Mouse (Mus musculus) lung, embryonic 16.5 days (tissue): ENCODE results near the gene Fam98c. TPM values are rescaled to one million over a fixed set of nuclear protein-coding genes. Genes with fewer than 3 reads are reported as not detected.
A peak's percentile ranks its signal among the peaks of the same experiment; 100 is the strongest.

Experiments
- ATAC-seq: fragments of 200-750 bp; cut with Nextera tagmentation; 2 replicates; pipeline ENCODE4 v1.8.0; 2017; ENCODE audit warnings: low read depth, mild to moderate bottlenecking, moderate library complexity
- H3K27ac ChIP-seq: fragments of 300-500 bp; sonication (generic); 2 replicates; pipeline ENCODE4 v1.5.1; 2014; ENCODE audit warnings: mild to moderate bottlenecking, control low read depth, low read length
- H3K27me3 ChIP-seq: fragments of 300-500 bp; sonication (generic); 2 replicates; pipeline ENCODE4 v1.6.1; 2014; ENCODE audit warnings: low read depth, low read length, mixed read lengths; ENCODE audit not compliant: control insufficient read depth, insufficient read depth
- H3K36me3 ChIP-seq: fragments of 300-500 bp; sonication (generic); 2 replicates; pipeline ENCODE4 v1.6.1; 2014; ENCODE audit warnings: low read length; ENCODE audit not compliant: control insufficient read depth, insufficient read depth
- H3K4me1 ChIP-seq: fragments of 300-500 bp; sonication (generic); replicated peaks from 2 replicates; pipeline ENCODE4 v1.6.1; 2014; ENCODE audit warnings: low read length, mixed read lengths; ENCODE audit not compliant: control insufficient read depth, insufficient read depth
- H3K4me2 ChIP-seq: fragments of 300-500 bp; sonication (generic); 2 replicates; pipeline ENCODE4 v1.6.1; 2014; ENCODE audit warnings: low read depth, low read length, control low read depth
- H3K4me3 ChIP-seq: fragments of 300-500 bp; sonication (generic); 2 replicates; pipeline ENCODE4 v1.5.1; 2014; ENCODE audit warnings: mild to moderate bottlenecking, low read length, control low read depth
- H3K9ac ChIP-seq: fragments of 300-500 bp; sonication (generic); 2 replicates; pipeline ENCODE4 v1.6.1; 2014; ENCODE audit warnings: low read length, control low read depth
- H3K9me3 ChIP-seq: fragments of 300-500 bp; sonication (generic); 2 replicates; pipeline ENCODE4 v1.6.1; 2016; ENCODE audit warnings: low read length; ENCODE audit not compliant: control insufficient read depth
- WGBS: fragments of 180-500 bp; shearing (Covaris S2); extraction: QIAGEN DNeasy Blood & Tissue Kit; methylation state at CpG from one replicate; pipeline ENCODE4 v1.1.7; 2014; 5-methylcytosine and 5-hydroxymethylcytosine counted together
- polyA plus RNA-seq: library from polyadenylated mRNA; unstranded; fragments of >200 nt; fragmentation: Nextera tagmentation; extraction: Ambion mirVana; gene quantifications from 2 replicates; pipeline ENCODE4 v1.2.1, GENCODE M21; 2015

Gene Fam98c
- polyA plus RNA-seq, 1 experiment from 2014 or later: 17.6 TPM

- Histone ChIP-seq H3K4me3 (no peak overlapping the region), H3K9me3 (no peaks in the 10 kb centered on the region), H3K4me2 (no peak overlapping the region), H3K36me3 (no peaks in the 10 kb centered on the region), H3K4me1 (peaks cover under 1% of the 10 kb centered on the region; the same call in 1 of the 2 replicates), H3K27ac (no peak overlapping the region), H3K9ac (no peak overlapping the region), H3K27me3 (no peaks in the 10 kb centered on the region)
- 72% methylated on average over 1 of the region's 1 CpGs for WGBS
- ATAC-seq: no peak
These were observed 36.5 kb downstream of the Fam98c start for GRCm38 (mm10) chr7:29119526-29119925.

- H3K27ac ChIP-seq: no peak overlapping the region
- no peak overlapping the region for H3K4me3 ChIP-seq
- no peaks in the 10 kb centered on the region for H3K9me3 ChIP-seq
- ATAC-seq: no peak
- 18% methylated on average over 18 of the region's 18 CpGs for WGBS
- no peaks in the 10 kb centered on the region for H3K36me3 ChIP-seq
- no peaks in the 10 kb centered on the region for H3K27me3 ChIP-seq
- H3K4me1 ChIP-seq: no peaks in the 10 kb centered on the region
- no peak overlapping the region for H3K4me2 ChIP-seq
- no peak overlapping the region for H3K9ac ChIP-seq
These were observed 37.7 kb downstream of the Fam98c start for GRCm38 (mm10) chr7:29118142-29118851.

- ATAC-seq: peak; percentile 71
- Histone ChIP-seq H3K27me3 (no peaks in the 10 kb centered on the region), H3K27ac (no peak overlapping the region), H3K36me3 (no peaks in the 10 kb centered on the region), H3K9ac (peak overlapping the region; percentile 39; the same call in 1 of the 2 replicates), H3K4me2 (peak overlapping the region; percentile 56), H3K9me3 (no peaks in the 10 kb centered on the region), H3K4me3 (peak overlapping the region; percentile 22), H3K4me1 (peaks cover 7% of the 10 kb centered on the region; the same call in 1 of the 2 replicates)
- WGBS: 27% methylated on average over 38 of the region's 38 CpGs
These were observed 46.8 kb downstream of the Fam98c start for GRCm38 (mm10) chr7:29108992-29109955.

Other genes with a start within 250 kb of the Fam98c start
- 313 and 319 TPM in 2 replicates for gene Actn4, start 193.9 kb downstream of the Fam98c start, polyA plus RNA-seq
- gene Eif3k, start 174.4 kb downstream of the Fam98c start, polyA plus RNA-seq: 366 and 367 TPM in 2 replicates
- 8.9 and 10.7 TPM in 2 replicates for gene Map4k1, start 174.2 kb downstream of the Fam98c start, polyA plus RNA-seq
- gene Ryr1, start 31.1 kb downstream of the Fam98c start, polyA plus RNA-seq: 0.44 and 0.58 TPM in 2 replicates
- 1.4 and 2.3 TPM in 2 replicates for gene Rasgrp4, start 21.4 kb downstream of the Fam98c start, polyA plus RNA-seq
- gene Ggn, start 14.0 kb upstream of the Fam98c start, polyA plus RNA-seq: 0.67 and 1.5 TPM in 2 replicates
- gene Spred3, start 14.2 kb upstream of the Fam98c start, polyA plus RNA-seq: 1.2 and 2.0 TPM in 2 replicates
- gene Psmd8, start 24.5 kb upstream of the Fam98c start, polyA plus RNA-seq: 256 and 273 TPM in 2 replicates
- gene Catsperg1, start 57.8 kb upstream of the Fam98c start, polyA plus RNA-seq: 1.1 and 1.7 TPM in 2 replicates
- 1.6 and 2.9 TPM in 2 replicates for gene Kcnk6, start 76.3 kb upstream of the Fam98c start, polyA plus RNA-seq
- gene Yif1b, start 82.1 kb upstream of the Fam98c start, polyA plus RNA-seq: 126 and 136 TPM in 2 replicates
- 21.9 and 32.5 TPM in 2 replicates for gene 2200002D01Rik, start 92.2 kb upstream of the Fam98c start, polyA plus RNA-seq
- 309 and 317 TPM in 2 replicates for gene Spint2, start 125.7 kb upstream of the Fam98c start, polyA plus RNA-seq
- gene Ppp1r14a, start 133.1 kb upstream of the Fam98c start, polyA plus RNA-seq: 157 and 162 TPM in 2 replicates
- gene Dpf1, start 147.7 kb upstream of the Fam98c start, polyA plus RNA-seq: 8.1 and 8.7 TPM in 2 replicates